Mouse (Mus musculus) ovary, adult 18-20 months (tissue): Measurements from ENCODE around the gene Tspoap1.

Source experiments
- DNase-seq: peaks from one replicate; pipeline ENCODE4 v3.0.0; 2022; ENCODE audit warnings: low spot score, mixed read lengths

Tspoap1 gene

GRCm38 (mm10) chr11:87760301-87761081 lies at the start of gene Tspoap1:
Tspoap1 (plus strand) TSS chr11:87760541.
- DNase-seq, result no peak

- DNase-seq, result no peak
These were observed 48.2 kb upstream of the Tspoap1 start for GRCm38 (mm10) chr11:87712188-87712587.

- no peak for DNase-seq
These were observed 44.3 kb upstream of the Tspoap1 start for GRCm38 (mm10) chr11:87715999-87716398.

GRCm38 (mm10) chr11:87719526-87719925 lies 40.8 kb upstream of the Tspoap1 start:
- DNase-seq, result no peak

GRCm38 (mm10) chr11:87720324-87720723 lies 40.0 kb upstream of the Tspoap1 start:
- no peak for DNase-seq

GRCm38 (mm10) chr11:87720839-87721238 lies 39.5 kb upstream of the Tspoap1 start:
- DNase-seq, result no peak

GRCm38 (mm10) chr11:87722168-87722567 lies 38.2 kb upstream of the Tspoap1 start:
- DNase-seq, result no peak

GRCm38 (mm10) chr11:87722891-87723290 lies 37.5 kb upstream of the Tspoap1 start:
- no peak for DNase-seq

GRCm38 (mm10) chr11:87725515-87725914 lies 34.8 kb upstream of the Tspoap1 start:
- no peak for DNase-seq

GRCm38 (mm10) chr11:87725964-87726562 lies 34.3 kb upstream of the Tspoap1 start:
- no peak for DNase-seq

- DNase-seq, result no peak
These were observed 33.3 kb upstream of the Tspoap1 start for GRCm38 (mm10) chr11:87727021-87727420.

- no peak for DNase-seq
These were observed 32.9 kb upstream of the Tspoap1 start for GRCm38 (mm10) chr11:87727471-87727870.

GRCm38 (mm10) chr11:87728850-87729592 lies 31.3 kb upstream of the Tspoap1 start:
- DNase-seq, result no peak

- DNase-seq, result no peak
These were observed 30.7 kb upstream of the Tspoap1 start for GRCm38 (mm10) chr11:87729593-87730185.

GRCm38 (mm10) chr11:87730652-87731310 lies 29.6 kb upstream of the Tspoap1 start:
- DNase-seq, result no peak

GRCm38 (mm10) chr11:87734346-87734745 lies 26.0 kb upstream of the Tspoap1 start:
- DNase-seq, result no peak

GRCm38 (mm10) chr11:87735691-87736090 lies 24.6 kb upstream of the Tspoap1 start:
- no peak for DNase-seq

GRCm38 (mm10) chr11:87736647-87737134 lies 23.6 kb upstream of the Tspoap1 start:
- DNase-seq, result peak; percentile 57

GRCm38 (mm10) chr11:87737175-87737740 lies 23.1 kb upstream of the Tspoap1 start, which contains the start of gene Supt4a:
Supt4a (plus strand) TSS chr11:87737552.
- peak; percentile 90 for DNase-seq

- no peak for DNase-seq
These were observed 16.6 kb upstream of the Tspoap1 start for GRCm38 (mm10) chr11:87743691-87744090.

- DNase-seq, result no peak
These were observed 15.4 kb upstream of the Tspoap1 start for GRCm38 (mm10) chr11:87744964-87745363.
